Mouse (Mus musculus) liver, embryonic 14.5 days (tissue): ENCODE results near the gene Rbpms2.

Experiments
- CTCF ChIP-seq: IDR thresholded peaks from 2 replicates; pipeline ENCODE4 v1.5.1; 2016; ENCODE audit warnings: antibody characterized with exemption, low read depth, control low read depth
- EP300 ChIP-seq: IDR thresholded peaks from 2 replicates; pipeline ENCODE4 v1.6.1; 2016; ENCODE audit warnings: antibody characterized with exemption, low read depth

DNA sequence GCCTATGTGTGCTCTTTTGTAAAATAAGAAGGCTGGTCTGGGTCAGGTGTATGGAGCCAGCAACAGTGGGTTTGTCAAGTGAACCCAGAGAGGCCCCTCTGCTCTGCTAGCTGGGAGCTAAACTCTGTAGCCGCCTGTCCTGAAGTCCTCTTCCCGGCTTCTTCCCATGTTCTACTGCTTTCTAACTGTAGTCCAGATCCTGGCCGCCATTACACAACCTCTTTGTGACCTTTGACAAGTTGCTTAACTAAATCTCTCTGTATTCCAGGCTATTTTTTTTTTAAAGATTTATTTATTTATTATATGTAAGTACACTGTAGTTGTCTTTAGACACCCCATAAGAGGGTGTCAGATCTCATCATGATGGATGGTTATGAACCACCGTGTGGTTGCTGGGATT lies 24.3 kb downstream of the Rbpms2 start:
- TF ChIP-seq CTCF (no peak), EP300 (no peak)
